Mouse (Mus musculus) mesoderm, embryonic 11.5 days (tissue): Measurements from ENCODE around the gene Olfr124.

Source experiments
- DNase-seq: peaks from one replicate; pipeline ENCODE4 v3.0.0-alpha.2; 2012; ENCODE audit warnings: low read depth, low spot score

Olfr124 gene

GRCm38 (mm10) chr17:37799588-37799987 lies at the start of gene Olfr124:
TSS of gene Olfr124 (plus strand) at chr17:37799888.
- no peak for DNase-seq

GRCm38 (mm10) chr17:37768307-37768706 lies 31.4 kb upstream of the Olfr124 start, which contains the start of gene Olfr122:
TSS of gene Olfr122 (plus strand) at chr17:37768607.
- no peak for DNase-seq

- no peak for DNase-seq
Measured at GRCm38 (mm10) chr17:37793229-37793628, 6.5 kb upstream of the Olfr124 start, which contains the start of gene Olfr123. TSS of gene Olfr123 (plus strand) at chr17:37793529.

GRCm38 (mm10) chr17:37832649-37833048 lies 33.0 kb downstream of the Olfr124 start, which contains the start of gene Olfr125:
TSS of gene Olfr125 (plus strand) at chr17:37832949.
- DNase-seq: no peak

GRCm38 (mm10) chr17:37847183-37847582 lies 47.5 kb downstream of the Olfr124 start, which contains the start of gene Olfr126:
TSS of gene Olfr126 (plus strand) at chr17:37847483.
- no peak for DNase-seq
